Mouse (Mus musculus): ENCODE data around the gene Rps6ka2.
"Not testable (repeated sequence)": the region's sequence is repeated elsewhere in the genome, so short reads cannot be mapped to it uniquely, and the experiment has no call there.

Gene Rps6ka2

DNA sequence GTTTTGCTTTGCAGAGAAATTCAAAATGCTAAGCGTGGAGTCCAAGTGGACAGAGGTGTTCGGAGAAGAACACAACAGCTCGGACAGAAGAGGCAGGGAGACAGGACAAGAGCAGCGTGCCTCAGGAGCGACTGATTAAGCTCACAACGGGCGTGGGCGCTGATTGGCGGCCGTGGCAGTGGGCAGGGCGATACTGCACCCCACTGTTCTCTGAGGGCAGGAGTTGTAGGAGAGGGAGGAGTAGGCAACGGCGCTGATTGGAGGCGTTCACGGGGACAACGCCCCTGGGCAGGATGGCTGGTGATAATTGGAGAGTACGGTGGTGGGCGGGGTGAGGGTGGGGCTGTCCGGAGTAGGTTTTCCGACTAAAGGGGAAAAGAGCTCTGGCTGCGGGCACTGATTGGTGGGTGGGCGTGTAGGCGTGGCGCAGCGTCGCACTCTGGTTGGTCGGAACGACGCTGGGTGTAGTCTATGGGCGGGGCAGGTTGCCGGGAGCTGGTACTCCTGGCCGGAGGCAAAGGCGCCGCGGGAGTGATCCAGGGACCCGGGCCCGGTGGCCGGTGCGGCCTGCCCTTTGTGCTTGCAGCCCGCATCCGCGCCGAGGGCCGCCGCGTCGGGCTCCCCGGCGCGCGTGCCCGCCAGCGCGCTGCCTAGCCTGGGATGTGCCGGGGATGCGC is at the start of gene Rps6ka2:
Gene Rps6ka2 (plus strand): TSS at position 489 of the 677 bp plus-strand sequence.
- peak; percentile 97 for DNase-seq

DNA sequence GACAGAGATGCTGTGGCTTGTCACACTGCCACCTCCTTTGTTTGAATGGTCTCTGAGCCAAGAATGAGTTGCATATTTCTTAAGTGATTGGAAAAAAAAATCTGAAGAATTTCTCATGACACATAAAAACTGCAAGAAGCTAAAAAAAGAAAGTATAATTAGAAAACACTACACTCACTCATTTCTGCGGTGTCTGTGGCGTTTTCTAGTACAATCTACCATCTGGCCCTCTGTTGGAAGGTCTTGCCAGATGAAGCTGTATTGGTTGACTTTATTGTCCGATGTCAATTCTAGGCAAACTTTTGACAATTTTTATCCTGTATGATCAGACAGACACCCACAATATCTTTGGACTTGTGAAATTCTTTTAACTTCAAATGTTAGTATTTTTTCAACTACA is 49.1 kb upstream of the Rps6ka2 start:
- not testable (repeated sequence) for DNase-seq

DNA sequence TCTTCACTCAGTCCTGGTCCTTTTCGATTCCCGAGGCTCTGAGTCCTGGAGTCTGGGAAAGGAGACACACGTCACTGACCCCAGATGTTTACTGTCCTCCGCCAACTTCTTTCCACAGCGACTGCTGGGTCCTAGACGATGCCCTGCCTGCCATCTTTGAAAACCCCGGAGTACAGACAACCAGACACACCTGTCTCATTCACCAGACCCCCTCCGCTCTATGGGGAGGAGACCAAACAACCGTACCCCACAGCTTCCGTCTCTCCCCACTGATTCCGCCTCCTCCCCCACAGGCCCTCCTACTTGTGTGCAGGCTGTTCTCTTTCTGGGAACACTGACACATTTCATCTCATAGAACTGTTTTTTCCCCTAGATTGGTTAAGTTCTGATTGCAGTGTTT is 47.4 kb upstream of the Rps6ka2 start:
- not testable (repeated sequence) for DNase-seq

DNA sequence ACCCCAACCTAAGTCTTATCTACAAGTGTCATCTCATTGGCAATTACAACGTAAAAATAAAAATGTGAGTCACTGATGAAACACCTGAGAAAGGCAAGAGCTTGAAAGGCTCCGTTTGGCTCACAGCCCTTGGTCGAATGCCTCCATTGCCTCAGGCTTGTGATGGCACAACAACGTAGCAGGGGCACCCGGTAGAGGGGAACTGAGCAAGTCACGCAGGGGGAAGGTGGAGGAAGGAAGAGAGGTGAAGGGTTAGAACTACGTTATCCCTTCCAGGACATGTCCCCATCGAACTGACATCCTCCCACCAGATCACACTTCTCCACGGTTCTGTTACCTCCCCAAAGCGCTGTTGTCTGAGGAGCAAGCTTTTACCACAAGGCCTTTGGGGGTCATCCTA is 43.4 kb upstream of the Rps6ka2 start:
- not testable (repeated sequence) for DNase-seq

DNA sequence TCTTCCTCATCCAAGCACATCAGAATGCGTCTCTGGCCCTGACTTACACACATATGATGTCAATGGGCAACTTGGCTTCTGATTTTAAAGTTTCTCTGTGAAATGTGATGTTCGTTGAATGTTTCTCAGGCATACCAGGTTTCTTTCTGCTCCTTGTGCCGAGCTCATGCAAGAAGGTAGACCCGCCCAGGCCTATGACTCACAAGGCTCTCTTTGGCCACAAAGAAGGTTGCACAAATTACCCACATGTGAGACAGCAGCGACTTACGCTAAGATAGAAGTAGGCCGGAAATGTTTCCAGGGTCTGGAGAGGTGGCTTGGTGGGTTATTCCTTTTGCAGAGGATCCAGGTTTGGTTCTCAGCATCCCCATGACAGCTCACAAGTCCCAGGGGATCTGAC is 35.9 kb upstream of the Rps6ka2 start:
- DNase-seq, result not testable (repeated sequence)

DNA sequence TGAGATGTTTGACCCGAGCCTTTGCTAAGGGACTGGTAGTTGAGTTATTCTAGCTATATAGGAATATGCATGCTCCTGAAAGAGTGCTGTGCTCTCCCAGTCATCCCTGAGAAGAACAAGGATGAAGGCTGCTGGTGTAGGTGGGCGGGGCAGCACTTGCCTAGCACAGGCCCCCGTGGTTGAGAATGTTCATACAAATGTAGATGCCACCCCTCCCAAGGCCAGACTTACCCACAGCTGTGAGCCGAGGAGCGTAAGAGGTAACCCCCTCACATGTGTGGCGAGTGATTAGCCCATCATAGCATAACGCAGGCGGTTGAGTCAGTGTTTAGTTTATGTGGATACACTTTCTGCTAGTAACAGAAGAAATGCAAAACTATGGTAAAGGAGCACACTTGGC is 34.6 kb upstream of the Rps6ka2 start:
- DNase-seq, result not testable (repeated sequence)

DNA sequence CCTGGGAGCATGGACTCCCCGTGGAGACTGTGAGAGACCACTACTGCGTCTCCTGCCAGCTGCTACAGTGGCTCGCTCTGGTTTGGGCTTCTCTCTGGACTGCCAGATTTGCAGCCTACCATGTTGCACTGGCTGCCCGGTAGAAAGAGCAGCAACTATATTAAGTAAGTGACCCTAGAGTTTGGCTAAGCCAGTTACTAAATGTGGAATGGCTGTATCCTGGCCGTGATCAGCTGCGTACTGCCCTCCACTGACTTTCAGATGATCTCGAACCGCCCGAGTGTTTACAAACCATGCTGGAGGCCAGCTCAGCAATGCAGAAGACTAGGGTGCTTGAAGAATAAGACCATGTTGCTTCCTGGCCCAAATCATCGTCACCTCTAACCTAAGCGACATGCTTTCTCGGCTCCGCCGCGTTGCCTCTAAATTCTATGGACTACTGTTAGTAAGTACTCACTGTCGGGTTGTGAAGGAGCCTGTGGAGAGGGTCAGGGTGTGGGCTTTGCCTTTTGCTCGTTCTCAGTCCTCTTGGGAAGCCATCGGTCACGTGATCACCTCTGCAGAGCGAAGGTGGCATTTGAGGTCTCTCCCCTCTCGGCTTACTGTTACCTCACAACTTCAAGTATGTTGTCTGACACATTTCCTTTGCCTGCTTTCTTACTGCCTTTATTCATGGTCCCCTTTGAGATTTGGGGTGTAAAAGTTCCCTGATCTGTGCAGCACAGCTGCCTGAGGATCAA is 31.6 kb upstream of the Rps6ka2 start:
- no peak for DNase-seq

DNA sequence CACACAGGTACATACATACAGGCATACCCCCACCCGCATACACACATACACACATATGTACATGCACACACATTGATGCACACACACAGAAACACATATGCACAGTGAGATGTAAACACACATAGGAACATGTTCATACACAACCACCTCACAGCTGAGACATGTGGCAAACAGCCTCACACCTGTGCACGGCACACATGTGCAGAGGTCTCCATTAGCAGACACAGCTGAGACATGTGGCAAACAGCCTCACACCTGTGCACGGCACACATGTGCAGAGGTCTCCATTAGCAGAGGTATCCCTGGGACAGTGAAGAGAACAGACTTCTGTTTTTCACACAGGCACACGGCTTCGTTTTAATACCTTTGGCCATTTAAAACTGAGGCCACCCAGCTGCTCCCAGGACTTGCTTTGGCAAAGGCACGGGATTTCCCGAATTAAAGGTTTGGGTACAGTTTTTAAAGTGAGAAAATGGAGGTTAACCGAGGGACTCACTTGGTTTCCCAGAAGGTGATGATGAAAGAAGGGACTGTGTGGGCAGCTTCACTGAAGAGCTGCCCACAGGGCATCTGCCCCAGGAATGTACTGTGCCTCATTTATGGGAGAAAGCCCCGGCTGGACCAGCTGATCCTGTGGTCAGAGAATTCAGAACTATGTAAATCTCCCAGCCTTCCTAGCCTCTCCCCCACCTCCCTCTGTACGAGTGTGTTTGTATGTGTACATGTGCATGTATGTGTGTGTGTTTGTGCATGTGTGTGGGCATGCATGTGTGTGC is 29.3 kb upstream of the Rps6ka2 start:
- no peak for DNase-seq

DNA sequence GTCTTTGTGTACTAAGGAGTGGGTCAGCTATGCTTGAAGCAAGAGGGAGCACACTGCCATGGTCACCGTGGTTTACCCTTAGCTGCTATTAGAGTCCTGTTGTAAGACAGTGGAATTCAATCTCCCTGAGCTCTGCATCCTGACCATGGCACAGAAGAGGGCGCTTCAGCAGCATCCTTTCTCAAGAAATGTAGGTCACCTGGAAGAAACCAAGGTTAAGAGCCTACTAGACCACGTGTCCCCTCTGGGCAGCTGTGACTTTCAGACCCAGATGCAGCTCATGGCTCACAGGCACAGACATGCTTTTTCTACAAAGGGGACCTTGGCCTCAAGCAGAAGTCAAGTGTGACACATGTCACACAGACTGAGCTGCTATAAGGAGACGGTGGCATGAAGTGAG is 27.5 kb upstream of the Rps6ka2 start:
- no peak for DNase-seq

DNA sequence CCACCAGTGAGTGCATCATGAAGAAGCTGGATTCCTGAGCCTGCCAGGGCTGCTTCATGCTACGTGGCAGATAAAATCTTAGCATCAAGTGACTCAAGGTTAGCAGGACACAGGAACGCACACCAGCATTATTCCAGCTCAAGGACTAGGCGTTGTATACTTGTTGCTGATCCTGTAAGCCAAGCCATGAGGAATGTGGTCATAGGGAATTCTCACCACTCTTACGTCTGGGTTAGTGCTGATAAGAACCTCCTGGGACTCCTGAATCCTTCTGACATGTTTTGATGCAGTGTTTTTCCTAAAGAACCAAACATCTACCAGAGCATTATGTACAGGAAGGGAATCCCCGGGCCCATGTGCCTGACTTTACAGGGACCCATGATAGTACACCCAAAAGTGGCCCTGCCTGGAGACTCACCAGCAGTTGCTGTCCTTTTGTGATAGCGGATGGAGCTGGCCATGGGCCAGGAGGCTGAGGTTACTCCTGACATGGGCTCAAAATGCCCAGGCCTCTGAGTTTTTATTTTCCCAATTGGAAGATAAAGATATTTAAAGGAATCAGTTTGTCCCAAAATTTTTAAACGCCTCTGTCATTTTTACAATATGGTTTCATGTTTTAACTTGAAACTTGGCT is 25.9 kb upstream of the Rps6ka2 start:
- DNase-seq, result no peak

DNA sequence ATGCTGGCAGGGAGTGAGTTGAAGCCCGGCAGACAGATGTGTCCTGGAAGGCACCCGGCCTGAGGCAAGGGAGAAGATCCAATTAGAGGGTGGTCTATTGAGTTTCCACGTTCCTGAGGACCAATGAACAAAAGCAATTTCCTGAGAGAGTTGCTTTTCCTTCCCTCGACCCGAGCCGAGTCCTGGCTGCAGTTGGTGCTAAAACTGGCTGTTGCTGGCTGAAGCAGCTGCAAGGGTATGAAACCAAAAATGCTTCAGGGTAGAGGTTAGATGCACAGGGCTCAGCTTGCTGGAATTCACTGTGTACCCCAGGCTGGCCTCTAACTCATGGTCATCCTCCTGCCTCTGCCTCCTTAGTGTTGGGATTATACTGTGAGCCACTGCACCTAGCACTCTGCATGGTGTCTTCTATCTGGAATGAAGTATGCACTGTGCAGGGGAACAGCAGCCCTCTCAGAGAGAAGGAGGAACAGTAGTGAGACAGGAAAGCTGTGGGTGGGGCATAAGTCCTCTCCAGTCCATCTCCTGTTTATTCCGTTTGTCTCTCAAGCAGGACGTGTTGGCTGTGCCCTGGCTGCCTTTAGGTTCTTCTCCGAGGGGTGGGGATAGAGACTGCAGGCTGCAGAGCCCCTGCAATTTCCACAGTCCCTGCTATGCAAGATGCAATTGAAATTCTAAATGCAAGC is 24.4 kb upstream of the Rps6ka2 start:
- no peak for DNase-seq

DNA sequence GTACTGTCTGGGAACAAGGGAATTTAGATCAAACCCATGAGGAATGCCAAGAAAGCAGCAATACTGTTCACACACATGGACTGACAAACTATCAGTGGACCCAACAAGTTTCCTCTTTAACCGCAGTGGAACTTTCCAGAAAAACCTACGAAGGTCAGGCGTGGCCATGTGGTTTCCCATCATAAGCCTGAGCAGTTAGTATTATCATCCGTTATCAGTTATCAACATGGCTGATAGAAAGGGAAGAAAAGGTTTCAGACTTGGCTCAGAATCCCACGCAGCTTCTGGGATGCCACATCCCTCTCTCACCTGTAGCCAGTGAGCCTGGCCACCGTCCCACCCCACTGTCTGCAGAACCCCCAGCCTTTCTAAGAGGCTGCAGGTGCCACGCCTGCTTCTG is 23.4 kb upstream of the Rps6ka2 start:
- no peak for DNase-seq

DNA sequence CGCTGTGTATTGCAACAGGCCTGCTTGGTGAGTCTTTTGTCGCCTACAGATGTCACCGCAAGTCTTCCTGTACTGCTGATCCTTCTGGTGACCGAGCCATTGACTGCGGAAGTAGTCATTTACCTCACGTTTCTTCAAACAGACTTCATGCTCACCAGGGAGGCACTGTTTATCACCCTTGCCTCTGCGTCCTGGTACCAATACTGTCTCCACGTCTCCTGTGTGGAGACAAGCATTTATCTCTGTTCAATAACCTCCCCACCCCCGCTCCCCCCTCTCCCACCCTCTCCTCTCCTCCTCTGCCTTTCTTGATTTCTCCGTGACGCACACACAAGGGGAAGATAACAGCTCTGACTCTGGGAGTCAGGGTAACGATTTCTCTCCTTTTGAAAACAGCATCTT is 22.0 kb upstream of the Rps6ka2 start:
- DNase-seq, result no peak

DNA sequence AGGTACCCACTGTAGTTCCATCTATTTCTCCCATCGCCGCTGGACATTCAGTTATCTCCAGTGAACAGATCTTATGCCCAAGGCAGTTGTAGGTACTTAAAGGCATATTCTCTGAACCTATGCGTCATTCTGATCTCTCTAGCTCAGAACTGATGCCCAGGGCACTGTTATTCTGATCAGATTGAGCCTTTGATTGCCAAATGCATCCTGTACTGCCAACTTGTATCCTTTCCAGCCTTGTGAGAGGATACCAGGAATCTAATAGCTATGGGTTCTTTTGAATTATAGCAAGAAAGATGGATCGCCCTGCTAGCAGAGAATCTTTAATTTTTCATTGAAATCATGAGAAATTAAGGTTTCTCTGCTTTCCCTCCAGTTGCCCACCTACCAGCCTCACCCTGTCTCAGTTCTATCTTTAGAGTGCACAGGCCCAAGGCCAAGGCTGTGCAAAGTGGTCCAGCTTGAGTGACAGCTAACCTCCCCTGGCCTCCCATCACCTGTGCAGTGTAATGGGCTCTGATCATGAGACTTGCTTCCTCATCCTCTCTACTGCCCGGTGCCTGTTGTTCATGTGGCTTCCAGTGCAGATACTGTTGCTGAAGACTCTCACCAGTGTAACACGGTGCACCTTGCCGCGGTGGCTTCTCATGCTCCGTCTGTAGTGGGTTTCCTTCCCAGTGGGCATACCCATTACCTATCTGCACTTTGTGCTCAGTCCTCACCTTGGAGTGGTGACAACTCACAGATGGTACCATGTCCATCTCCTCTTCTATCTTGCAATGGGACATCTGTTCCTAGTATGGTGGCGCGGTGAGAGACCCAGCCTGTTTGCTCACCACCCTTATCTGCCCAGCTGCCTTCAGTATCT is 20.4 kb upstream of the Rps6ka2 start:
- no peak for DNase-seq

DNA sequence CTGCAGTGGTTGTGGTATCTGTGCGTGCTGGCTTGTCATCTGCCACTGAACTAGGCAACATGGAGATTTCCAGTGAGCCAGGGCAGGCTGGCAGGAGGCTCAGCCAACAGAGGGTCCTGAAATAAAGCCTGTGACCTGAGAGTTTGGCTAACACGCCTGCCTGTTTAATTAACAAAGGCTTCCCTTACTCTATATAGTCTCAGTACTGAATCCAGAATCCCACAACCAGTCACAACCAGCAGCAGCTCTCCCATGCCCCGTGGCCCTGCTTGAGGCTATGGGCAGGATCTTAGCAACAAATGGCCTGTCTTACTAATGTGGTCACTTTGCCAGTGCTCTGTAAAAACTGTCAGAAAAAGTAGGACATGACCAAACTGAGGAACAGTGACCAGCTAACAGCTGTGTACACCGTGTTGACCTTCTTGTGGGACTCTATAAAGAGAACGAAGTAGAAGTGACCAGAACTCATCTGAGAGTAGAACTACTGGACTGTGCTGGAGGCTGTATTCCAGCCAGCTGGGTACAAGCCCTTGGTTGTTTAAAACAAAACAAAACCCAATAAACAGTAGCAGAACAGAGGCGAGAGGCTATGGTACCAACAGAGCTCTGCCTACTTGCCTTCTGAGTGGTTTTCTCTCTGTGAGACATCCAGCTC is 18.3 kb upstream of the Rps6ka2 start:
- no peak for DNase-seq

DNA sequence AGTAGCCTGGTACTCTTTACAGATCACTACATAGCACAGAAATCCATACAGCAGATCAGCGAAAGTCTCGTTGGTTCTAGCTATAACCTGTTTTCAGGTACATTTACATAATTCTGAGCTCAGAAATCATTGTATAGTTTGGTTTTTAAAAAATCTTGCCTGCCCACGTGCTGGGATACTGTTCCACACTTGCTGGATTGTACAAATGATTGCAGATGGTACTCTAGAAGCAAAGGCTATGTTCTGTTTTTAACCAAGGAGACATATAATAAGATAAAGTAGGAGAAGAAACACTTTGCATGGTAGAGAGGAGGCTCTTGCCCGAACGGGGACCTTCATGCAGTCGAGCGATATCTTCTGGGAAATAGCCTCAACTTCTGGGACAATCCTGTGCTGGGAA is 17.3 kb upstream of the Rps6ka2 start:
- DNase-seq, result no peak

DNA sequence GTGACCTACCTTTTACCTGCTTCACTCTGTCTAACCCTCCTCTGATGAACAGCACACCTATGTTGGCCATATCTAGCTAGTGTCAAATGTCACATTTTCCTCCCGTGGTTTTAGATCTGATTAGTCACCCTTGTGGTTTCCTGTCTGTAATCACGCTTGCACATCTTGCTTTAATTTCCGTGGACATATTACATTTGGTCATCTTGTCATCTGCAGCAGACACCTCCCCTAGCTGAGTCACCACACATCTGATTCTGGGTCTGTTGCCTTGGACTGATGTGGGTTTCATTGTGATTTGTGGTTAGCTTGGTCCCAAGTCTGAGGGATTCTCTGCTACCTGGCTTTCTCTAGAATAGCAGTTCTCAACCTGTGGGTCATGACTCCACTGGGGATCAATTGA is 6.0 kb upstream of the Rps6ka2 start:
- no peak for DNase-seq

DNA sequence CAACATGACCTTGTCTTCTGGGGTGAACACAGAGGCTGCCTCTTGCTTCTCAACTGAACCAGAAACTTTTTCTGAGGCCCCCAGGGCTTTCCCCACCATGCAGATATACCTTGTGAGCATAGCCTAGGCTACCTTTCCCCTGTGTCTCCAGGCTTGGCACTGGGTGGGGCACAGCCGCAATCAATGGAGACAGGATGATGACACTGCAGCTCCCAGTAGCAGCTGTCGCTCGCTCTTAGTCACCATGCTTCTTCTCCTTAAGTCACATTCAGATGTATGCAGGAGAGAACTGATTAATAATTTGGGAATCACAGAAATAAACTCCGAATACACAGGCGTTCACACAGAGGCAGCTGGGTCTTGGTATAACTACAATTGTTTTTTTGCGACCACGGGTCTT is 4.4 kb upstream of the Rps6ka2 start:
- DNase-seq, result no peak

DNA sequence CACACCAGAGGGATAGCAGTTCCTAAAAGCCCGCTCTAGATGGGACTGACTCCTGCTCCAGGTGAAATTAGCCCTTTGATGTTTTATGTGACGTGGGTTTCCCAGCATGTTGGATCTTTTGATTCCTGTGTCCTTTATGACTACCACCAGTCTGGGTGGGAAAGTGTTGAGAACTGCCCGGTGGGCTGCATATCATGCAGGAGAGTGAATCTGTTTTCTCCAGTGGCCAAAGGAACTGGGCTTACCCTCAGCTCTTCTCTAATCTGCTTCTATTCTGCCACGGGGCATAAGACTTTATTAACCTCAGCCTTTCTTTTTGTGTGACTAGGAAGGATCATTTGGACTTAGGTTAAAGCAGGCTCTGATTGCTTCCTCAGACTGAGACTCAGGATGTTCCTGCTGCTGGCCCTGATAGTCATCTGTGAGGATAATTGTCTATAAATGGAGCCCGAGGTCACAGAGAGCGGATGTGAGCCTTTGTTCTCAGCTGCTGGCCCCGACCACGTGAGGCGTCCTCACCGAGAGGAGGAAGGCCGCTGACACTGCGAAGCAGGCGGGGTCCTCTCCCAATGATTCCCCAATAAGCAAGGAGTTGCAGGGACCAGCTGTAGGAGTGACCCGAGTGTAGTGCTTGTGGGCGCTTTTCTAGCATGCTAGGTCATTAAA is 821 bp upstream of the Rps6ka2 start:
- peak; percentile 86 for DNase-seq
